Mouse (Mus musculus) adrenal gland, postnatal 14 days (tissue): ENCODE data around the gene Syngap1. TPM values are rescaled to one million over a fixed set of nuclear protein-coding genes. Genes with fewer than 3 reads are reported as not detected.

Experiments used
- microRNA-seq, 2 experiments: library from miRNA; unstranded; fragments of <30 nt; microRNA quantifications; one replicate each; pipeline ENCODE4 v1.2.0; 2021
- total RNA-seq: library from RNA; stranded (reverse); gene quantifications from 2 replicates; pipeline ENCODE4 v1.2.3, GENCODE M21; 2021

Syngap1 gene
- total RNA-seq, 1 experiment from 2014 or later, result 16.0 TPM

Small RNA genes within 50 kb of the gene (microRNA-seq; reads per million reads assigned to microRNA genes)
- gene Gm27775 (0 reads per million in 2 experiments), gene Mir3083 (0.43 to 0.76 reads per million in 2 experiments), gene Mir6968 (1.3 to 4.6 reads per million in 2 experiments)

Other genes with a start within 250 kb of the Syngap1 start
- 50.2 and 66.8 TPM in 2 replicates for gene Crebrf, start 225.6 kb upstream of the Syngap1 start, total RNA-seq
- 21.6 and 28.6 TPM in 2 replicates for gene Bnip1, start 160.2 kb upstream of the Syngap1 start, total RNA-seq
- not detected in 2 replicates for gene Nkx2-5, start 96.2 kb upstream of the Syngap1 start, total RNA-seq
- gene Kifc5b, start 24.2 kb upstream of the Syngap1 start, total RNA-seq, result 5.0 and 5.2 TPM in 2 replicates
- 19.9 and 25.3 TPM in 2 replicates for gene Phf1, start 8.2 kb upstream of the Syngap1 start, total RNA-seq
- 118 and 132 TPM in 2 replicates for gene Cuta, start 1.7 kb upstream of the Syngap1 start, total RNA-seq
- 5.2 and 5.3 TPM in 2 replicates for gene Zbtb9, start 31.9 kb downstream of the Syngap1 start, total RNA-seq
- gene Bak1, start 87.8 kb downstream of the Syngap1 start, total RNA-seq, result 33.5 and 41.7 TPM in 2 replicates
- gene Itpr3, start 116.1 kb downstream of the Syngap1 start, total RNA-seq, result 7.4 and 10.9 TPM in 2 replicates
- gene Uqcc2, start 192.7 kb downstream of the Syngap1 start, total RNA-seq, result 162 and 182 TPM in 2 replicates
- gene Ip6k3, start 226.5 kb downstream of the Syngap1 start, total RNA-seq, result 0.53 and 0.56 TPM in 2 replicates